Mouse (Mus musculus) adrenal gland, postnatal 4 days (tissue): ENCODE data around the gene Ankrd54. TPM values are rescaled to one million over a fixed set of nuclear protein-coding genes. Genes with fewer than 3 reads are reported as not detected.

Source experiments
- DNase-seq, 2 experiments: peaks; one replicate each; pipeline ENCODE4 v3.0.0; 2021 to 2022; ENCODE audit warnings: low spot score in 2 of 2, mixed read lengths in 2 of 2
- total RNA-seq, 2 experiments: library from RNA; stranded (reverse); gene quantifications; 2 replicates each; pipeline ENCODE4 v1.2.3; 2021

The Ankrd54 gene
- total RNA-seq, 2 experiments from 2014 or later = 23.8 to 29.7 TPM

DNA sequence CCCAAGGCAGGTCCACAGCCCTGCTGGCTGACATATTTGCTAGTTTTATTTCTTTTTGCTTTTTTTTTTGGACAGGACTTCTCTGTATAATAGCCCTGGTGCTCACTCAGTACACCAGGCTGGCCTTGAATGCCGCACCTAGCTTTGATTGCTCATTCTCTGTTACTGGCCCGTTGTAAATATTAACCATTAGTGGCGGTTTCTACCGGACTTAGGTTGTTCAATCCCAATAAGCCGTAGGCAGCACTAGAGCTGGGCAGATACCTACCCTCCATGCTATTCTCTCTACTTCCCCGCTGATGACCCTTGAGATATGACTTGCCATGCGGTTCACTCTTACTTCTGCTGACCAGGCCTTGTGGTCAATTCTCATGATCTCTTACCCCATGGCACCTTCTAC lies 16.9 kb upstream of the Ankrd54 start:
- no peak for DNase-seq

GRCm38 (mm10) chr15:79075658-79076365 lies 13.1 kb upstream of the Ankrd54 start:
- no peak for DNase-seq

GRCm38 (mm10) chr15:79074913-79075532 lies 12.3 kb upstream of the Ankrd54 start, which contains the start of gene Eif3l:
Gene Eif3l, plus strand, starts transcription at chr15:79075179.
- peak; percentile 62 to 77 for DNase-seq

DNA sequence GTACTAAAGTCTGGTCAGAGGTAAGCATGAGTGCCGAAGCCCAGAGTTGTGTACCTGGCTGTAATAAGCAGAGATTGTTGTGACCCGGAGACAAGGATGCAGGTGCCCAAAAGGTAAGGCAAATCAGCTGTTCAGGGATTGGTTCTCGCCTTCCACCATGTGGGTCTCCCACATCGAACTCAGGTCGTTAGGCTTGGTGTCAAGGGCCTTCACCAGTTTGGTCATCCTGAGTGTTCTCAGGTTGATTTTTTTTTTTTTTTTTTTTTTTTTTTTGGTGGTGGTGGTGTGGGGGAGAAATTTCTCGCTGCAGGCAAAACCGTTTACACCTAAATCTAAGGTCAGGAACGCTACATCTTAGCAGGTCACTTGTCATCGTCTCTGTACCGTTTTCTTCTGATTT lies 11.8 kb upstream of the Ankrd54 start:
- DNase-seq = no peak

- DNase-seq = no peak
Observed at GRCm38 (mm10) chr15:79073752-79074151, 11.1 kb upstream of the Ankrd54 start.

DNA sequence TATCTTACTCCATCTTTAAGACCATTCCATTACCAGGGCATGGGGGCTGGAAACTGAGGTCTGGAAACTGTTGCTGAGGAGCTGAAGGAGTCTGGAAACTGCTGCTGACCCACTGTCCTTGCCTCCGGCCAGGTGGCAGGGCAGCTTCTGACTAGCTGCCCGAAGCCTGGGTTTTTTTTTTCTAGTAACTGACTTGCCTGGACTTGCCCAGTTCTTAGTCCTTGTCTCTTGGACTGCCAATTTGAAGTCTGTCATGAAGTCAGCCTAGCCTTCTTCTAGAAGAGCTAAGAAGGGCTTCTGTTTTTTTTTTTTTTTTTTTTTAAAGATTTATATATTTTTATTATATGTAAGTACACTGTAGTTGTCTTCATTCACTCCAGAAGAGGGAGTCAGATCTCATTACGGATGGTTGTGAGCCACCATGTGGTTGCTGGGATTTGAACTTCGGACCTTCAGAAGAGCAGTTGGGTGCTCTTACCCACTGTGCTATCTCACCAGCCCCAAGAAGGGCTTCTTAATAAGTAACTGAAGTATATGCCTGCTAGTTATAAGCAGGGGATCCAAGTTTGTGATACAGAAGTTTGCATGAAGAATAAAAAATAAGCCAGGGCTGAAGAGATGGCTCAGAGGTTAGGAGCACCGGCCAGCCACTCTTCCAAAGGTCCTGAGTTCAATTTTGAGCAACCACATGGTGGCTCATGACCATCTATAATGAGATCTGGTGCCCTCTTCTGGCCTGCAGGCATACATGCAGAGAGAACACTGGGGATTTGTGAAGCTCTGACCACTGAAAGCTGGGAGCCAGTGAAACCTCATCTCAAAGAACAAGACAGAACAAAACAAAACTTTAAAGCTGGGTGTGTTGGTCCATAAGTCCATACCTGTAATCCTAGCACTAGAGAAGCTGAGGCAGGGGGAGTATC lies 8.7 kb upstream of the Ankrd54 start:
- DNase-seq = no peak

DNA sequence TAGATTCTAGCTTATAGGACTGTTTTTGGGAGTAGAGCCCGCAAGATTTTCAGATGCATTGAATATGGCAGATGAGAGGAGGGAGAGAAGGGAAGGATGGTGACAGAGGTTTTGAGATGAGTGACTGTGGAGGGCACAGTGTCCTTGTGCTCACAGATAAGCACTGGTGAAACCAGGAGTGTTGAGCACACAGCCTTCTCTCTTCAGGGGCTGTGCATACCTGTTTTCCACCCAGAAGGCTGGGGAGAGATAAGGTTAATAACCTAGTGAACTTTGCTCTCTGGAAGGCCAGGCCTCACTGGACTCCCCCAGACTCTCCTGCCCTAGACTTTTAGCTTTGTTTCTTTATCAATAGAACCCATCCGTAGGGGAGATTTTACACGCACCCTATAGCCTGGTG lies 5.7 kb upstream of the Ankrd54 start:
- no peak for DNase-seq

GRCm38 (mm10) chr15:79067631-79068030 lies 4.9 kb upstream of the Ankrd54 start:
- DNase-seq = no peak

GRCm38 (mm10) chr15:79066276-79066675 lies 3.6 kb upstream of the Ankrd54 start:
- no peak for DNase-seq

DNA sequence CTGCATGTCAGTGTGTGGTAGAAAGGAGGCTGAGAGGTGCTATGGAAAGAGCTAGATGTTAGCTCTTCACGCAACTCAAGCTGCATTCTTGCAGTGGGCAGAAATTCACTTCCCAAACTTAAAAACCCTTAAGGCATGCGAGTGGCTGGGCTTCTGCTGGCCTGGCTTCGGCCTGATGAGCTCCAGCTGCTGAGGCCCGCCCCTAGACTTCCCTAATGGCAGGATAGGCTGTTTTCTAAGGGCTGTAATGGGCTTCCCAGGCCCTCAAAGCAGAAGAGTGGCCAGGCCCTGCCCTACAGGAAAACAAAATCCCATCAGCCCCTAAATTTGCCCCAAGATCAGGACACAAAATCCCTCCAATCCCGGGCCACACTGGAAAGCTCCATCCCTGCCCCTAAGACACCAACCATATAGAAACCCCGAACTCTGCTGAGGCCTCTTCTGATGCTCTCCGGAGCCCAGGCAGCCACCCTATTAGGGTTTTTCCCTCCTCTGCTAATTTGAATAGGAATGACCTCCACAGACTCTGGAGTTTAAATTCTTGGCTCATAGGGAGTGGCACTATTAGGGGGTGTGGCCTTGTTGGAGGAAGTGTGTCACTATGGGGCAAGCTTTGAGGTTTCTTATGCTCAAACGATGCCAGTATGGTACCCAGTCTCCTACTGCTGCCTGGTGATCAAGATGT lies 2.5 kb upstream of the Ankrd54 start:
- no peak for DNase-seq

DNA sequence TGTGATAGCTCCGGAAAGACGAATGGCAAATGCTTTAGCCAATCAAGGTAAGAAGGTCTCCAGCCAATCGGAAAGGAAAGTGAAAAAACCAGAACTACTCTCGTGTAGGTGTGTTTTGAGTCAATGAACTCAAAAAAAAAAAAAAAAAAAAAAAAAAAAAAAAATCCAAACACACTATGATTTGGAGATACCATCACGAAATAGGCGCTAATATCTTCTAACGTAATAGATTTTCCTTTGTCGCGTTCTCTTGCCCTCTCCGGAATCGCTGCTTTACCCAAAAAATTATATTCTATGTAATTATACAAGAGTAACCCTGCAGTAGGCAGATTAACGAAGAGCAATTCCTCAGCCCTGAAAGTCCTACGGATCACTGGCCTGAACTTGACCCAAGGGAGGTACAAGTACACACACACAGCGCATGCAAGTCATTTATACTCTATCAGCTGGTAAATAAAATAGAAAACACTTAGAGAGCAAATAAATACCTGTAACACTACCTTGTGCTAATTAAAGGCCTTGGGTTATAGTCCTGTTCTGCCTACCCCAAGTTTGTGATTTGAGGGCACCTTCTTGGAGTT lies 557 bp upstream of the Ankrd54 start:
- DNase-seq = no peak

GRCm38 (mm10) chr15:79060887-79061565 lies 1.7 kb downstream of the Ankrd54 start:
- DNase-seq = no peak

DNA sequence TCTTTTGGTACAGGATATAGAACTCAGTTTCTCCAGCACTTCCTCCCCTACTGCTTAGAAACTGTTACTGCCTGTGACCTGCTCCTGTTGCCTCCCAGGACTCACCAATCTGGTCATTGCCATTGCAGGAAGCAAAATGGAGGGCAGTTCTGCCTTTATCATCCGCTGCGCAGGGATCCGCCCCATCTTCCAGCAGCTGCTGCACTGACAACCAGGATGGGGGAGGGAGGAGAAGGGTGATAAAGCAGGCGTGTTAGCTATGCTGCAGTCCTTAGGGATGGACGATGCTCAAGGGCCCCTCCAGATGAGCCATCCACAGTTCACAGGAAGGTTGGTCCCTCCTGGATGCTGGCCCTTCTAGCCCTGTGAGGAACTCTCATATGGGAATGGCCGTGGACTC lies 4.8 kb downstream of the Ankrd54 start:
- DNase-seq = no peak

DNA sequence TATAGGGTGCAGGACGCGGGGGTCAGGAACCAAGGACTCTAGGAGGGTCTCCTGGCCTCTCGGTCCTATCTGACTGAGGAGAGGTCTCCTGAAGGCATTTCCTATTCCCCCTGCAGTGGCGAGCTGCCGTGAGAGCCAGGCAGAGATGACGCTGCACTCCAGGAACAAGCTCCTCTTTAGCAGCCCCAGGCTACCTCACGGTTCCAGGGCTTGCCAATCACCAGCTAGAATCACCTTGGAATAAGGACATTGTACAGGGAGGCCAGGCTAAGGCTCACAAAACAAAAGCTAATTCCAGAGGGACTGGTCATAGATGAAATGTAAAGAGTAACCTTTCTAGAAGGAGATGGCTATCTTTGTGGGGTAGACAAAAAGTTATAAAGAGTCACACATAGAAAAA lies 6.1 kb downstream of the Ankrd54 start:
- no peak for DNase-seq

- no peak for DNase-seq
Observed at GRCm38 (mm10) chr15:79052366-79052765, 10.3 kb downstream of the Ankrd54 start.

- no peak for DNase-seq
Observed at GRCm38 (mm10) chr15:79051461-79052360, 11.0 kb downstream of the Ankrd54 start.

GRCm38 (mm10) chr15:79050964-79051363 lies 11.7 kb downstream of the Ankrd54 start:
- no peak for DNase-seq

DNA sequence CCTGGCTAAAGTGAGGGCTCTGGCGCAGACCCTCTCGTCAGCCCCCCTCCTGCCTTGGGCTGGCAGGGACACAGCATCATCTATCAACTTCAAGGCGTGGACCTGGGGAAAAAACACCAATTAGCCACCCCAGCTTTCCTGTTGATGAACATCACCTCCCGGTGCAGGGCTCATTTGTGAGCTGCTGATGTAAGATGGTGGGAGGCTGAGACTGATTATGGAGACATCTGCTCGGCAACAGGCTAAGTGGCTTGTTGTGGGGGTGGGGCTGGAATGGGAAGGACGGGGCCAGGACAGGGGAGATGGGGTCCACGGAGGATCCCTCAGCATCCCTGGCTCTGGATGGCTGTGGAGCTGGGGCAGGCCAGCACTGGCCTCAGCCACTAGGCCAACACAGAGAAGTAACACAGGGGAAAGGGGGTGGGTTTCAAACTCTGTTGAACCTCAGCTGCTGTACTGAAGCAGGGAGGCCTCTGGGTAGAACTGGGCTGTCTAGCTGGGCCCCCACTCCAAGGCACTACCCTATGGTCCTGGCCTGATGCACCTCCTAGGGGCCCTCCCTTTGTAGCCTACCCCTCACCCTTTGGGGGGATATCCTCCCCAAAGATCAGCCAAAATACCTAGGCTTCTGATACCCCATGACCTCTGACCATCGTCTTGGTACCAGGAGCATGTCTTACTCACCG lies 12.4 kb downstream of the Ankrd54 start:
- DNase-seq = no peak

DNA sequence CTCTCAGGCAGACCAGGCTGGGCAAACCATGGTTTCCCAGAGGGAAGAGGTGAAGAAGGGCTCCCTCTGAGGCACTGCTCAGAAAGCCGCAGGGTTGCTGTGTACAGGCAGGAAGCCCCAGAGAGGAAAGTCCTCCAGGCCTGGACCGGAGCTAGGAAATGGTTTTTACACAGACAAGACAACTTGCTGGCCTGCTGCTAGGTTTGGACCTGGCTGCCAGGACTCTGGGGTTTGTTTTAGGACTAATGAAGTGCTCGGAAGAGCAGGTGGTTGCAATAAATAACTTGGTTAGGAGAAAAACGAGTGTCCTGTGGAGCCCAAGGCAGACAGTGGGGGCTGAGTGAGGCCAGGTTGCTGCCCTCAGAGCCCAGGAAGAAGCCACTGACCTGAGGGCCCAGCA lies 14.5 kb downstream of the Ankrd54 start:
- no peak for DNase-seq
